Mouse (Mus musculus) megakaryocyte, adult 5-6 weeks (primary cell): ENCODE results near the gene Sirt1. TPM values are rescaled to one million over a fixed set of nuclear protein-coding genes. Genes with fewer than 3 reads are reported as not detected.

Experiments used
- ATAC-seq: 2 replicates; pipeline ENCODE4 v1.8.0; 2016; ENCODE audit warnings: mild to moderate bottlenecking, inconsistent platforms; ENCODE audit not compliant: poor library complexity, severe bottlenecking
- total RNA-seq, 2 experiments: library from RNA; stranded (forward) in 1 of 2; stranded (reverse) in 1 of 2; fragments of 153-499, 151-499 nt in 1 of 2; fragments of 221-1000, 200-1000 nt in 1 of 2; gene quantifications; 2 replicates each; pipeline versions ENCODE4 v1.2.3 to v1.2.4; 2015 to 2017

Sirt1 gene
- total RNA-seq, 2 experiments from 2014 or later = 39.1 to 40.8 TPM

DNA sequence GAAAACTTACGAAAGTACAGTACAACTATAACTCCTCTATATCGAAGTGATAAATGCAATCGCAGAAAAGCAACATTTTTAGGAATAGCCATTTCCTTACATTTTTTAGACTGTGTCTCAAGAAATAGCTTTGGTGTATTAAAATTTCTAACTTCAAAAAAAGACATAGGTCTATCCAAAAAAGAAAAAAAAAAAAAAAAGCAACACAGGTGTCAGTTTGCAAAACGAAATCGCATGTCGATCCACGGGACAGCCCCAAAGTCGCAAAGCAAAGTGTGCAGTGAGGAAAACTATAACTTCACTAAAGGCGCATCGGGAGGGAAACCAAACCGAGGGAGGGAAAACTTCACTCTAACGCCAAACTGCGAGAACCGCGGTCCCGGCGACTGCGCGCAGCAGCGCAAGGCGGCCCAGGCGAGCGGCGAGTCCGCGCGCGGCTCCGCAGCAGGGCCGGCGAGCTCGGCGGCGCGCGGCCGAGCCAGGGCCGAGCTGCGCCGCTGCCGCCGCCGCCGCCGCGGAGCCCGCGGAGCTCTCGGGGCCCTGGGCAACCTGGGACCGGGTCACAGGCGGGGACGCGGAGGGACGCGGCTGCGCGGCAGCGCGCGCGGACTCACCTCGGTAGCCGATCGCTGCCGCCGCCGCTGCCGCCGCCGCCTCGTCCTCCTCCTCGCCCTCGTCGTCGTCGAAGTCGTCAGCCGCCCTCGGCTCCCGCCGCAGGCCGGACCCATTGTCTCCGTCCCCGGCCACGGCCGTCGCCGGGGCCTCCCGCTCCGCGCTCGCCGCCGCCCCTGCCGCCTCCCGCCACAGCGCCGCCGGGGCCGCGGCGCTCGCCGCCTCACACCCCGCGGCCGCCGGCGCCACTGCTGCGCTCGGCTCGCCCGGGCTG is 43.3 kb downstream of the Sirt1 start:
- ATAC-seq = peak; percentile 54

DNA sequence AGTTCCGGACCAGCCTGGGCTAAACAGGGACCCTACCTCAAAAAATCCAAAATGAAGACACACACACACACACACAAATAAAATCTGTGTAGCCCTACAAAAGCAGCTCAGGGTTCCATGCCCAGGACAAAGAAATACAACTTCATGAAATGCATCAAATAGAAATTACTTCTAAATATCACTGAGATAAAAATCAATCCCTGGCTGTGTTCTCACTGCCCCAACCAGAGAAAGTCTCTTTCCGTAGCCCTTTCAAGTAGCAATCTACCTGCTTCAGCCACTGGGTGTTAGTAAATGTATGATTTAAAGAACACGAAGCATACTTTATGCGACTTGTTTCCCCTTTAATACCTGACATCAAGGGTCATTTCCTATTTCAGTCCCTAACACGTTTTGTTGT is 44.2 kb downstream of the Sirt1 start:
- ATAC-seq = no peak

DNA sequence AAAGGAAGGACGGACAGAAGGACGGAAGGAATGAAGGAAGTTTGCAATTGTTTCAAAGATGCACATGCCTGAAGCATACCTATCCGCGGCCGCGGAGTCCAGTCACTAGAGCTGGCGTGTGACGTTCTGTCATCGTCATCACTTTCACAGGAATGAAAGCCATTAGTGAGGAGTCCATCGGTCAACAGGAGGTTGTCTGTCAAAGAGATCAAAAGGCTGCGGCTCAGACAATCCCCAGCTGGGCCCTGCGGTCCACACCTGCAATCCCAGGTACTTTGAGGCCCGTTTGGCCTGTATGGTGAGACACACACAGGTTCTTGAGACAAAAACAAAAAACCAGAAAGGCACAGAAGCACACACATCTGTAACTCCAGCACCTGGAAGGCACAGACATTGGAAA is 44.6 kb downstream of the Sirt1 start:
- ATAC-seq = no peak

DNA sequence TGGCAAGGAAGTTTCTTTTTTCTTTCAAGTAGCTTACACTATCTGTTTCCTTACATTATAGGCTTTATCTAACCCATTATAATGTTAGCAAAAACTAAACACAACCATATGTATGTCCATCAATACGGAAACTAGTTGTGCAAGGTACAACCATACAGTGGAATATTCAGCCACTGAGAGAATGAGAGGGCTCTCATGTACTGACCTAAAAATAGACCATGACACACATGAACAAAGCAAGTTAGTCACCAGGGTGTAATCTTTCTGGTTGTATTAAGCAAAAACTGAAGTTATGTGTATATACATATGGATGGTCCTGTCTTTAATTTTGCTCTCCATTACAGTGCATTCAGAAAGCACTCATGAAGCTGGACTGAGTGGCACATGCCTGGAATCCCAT is 54.4 kb downstream of the Sirt1 start:
- ATAC-seq = no peak

DNA sequence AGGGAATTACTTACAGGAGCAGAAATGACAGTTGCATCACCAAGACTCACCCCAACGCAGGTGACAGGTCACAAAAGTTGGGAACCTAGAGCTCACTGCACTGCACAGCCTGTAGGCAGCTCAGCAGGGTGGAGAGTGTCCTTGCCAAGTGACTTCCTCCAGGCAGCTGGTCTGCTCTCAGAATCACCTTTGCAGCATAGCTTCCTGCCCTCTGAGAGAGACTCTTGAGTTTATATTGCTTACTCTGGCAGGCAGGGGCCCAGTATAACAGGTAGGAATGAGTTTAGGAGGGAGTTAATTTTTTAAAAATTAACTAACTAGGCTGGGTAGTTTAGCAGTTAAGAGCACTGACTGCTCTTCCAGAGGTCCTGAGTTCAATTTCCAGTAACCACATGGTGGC is 67.8 kb downstream of the Sirt1 start:
- no peak for ATAC-seq

DNA sequence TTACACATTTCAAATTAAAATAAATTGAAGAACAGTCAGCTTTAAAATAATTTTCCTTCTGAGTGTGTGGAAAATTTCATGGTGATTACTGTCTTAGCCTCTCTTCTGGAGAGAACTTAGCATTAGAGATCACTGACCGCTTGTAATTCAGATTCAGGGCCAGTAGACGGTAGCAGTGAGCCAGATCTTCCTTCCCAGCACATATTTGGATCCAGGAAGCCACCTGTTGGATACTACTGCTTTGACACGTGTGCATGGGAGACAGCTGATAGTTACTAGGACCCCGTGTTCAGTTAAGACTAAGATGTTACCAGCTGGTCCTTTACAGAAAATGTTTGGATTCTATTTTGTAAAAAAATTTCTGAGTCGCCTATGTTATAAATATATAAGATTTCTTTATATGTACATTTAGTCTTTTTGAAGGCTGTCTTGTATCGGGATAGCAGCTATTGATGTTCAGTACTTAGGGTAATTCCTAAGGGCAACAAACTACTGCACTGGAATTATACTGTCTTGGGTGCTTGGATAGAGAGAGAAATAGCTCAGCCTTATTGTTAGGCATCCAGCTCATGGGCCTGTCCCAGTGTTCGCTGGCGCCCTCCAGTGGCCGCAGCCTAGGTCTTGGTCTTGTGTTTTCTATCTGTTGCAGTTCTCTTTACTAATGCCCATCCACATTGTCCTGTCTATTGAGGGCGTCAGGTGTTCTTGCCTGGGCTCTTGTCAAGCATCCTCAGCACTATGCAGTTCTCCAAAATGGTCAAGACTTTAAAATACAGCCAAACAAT is 72.7 kb downstream of the Sirt1 start:
- peak; percentile 98 for ATAC-seq

DNA sequence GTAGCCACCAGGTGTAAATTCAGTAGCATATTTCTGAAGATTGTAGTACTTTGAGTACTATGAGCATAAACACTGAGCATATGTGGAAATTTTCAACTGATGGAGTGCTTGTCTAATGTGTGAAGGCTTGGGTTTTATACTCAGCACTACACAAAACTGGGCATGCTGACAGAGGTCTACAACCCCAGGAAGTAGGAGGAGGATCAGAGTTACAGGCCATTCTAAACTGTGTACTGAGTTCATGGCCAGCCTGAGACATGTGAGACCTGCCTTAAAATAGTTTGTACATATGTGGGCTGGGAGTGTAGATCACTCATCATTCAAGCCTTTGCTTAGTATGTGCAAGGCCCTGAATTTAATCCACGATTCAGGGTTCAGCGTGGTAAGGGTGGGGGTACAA is 79.1 kb downstream of the Sirt1 start:
- no peak for ATAC-seq

DNA sequence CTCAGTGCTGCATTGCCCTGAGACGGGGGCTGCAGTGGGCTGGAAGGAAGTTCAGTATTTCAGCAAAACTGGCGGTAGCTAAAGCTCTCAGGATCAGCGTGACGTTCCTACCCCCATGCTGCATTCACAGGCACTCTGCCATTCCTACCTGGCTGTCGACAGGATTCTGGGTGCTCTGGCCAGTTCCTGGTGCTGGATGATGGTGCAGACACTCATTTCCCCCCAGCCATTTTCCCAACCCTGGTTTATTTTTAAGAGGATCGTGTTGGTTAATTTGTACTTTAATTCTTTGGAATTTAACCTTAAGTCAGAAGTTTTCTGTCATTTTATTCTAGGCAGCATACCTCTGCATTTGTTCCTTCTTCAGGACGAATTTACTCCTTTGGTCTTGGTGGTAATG is 98.7 kb downstream of the Sirt1 start:
- ATAC-seq = no peak

DNA sequence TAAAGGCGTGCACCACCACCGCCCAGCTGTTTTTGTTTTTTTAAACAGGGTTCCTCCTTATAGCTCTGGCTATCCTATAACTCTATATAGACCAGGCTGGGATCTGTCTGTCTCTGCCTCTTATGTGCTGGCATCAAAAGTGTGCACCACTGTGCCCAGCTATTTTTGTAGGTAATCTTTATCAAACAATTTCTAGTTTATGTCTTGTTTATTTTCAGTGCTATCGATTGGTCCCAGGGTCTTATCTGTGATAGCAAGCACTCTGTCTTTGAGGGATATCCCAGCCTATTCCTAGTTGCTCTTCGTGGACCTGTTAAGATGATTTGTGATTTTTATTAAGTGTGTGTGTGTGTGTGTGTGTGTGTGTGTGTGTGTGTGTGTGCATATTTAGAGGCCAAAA is 99.1 kb downstream of the Sirt1 start:
- no peak for ATAC-seq

DNA sequence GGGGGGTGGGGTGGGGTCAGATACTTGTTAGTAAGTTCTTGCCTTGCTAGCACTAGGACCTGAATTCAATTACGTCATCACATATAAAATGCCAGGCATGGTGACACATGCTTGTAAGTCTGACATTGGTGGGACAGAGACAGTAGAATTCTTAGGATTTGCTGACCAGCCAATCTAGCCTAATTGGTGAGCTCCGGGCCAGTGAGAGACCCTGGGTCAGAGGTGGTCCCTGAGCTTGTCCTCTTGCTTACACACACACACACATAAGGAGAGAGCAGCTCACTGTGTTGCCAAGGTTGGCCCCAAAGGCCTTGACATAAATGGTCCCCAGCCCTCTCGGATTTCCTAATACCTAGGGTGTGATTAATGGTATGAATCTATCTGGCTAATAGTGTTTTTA is 101.7 kb downstream of the Sirt1 start:
- no peak for ATAC-seq

DNA sequence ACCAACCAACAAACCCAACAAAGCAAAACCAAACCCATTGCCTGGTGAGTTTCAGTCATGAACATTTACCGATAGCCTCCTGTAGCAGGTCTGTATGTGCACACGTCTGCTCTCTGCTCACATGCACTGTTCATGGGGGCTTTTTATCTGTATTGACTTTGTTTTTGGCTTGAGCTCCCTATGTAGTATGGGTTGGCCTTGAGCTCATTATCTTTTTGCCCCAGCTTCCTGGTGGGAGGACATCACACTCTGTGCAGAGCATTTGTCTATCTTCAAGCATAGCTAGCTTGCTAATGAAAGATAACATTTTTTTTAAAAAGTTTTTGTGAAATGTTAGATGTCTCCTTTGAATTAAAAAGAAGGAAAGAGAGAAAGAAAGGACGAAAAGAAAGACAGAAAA is 104.5 kb downstream of the Sirt1 start:
- 0 out of 2 replicates have a peak, but pooled peaks have one; percentile 27 for ATAC-seq

DNA sequence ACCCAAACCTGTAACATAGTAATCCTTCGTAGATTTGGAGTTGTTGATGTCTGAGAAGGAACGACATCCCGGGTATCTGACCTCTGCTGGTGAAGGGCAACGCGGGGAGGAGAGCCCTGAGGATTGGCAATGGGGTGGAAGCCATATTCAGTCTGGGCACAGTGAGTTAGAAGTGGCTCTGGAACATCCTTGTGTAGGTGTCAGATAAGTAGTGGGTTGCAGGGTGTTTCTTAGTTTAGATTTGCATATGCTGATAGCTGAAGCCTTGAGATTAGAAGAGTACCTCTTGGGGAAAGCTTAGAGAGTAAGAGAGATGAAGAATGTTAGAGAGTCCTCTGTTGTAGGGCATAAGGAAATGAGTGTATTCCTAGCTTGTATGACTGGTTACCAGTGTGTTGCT is 108.6 kb downstream of the Sirt1 start:
- ATAC-seq = no peak

DNA sequence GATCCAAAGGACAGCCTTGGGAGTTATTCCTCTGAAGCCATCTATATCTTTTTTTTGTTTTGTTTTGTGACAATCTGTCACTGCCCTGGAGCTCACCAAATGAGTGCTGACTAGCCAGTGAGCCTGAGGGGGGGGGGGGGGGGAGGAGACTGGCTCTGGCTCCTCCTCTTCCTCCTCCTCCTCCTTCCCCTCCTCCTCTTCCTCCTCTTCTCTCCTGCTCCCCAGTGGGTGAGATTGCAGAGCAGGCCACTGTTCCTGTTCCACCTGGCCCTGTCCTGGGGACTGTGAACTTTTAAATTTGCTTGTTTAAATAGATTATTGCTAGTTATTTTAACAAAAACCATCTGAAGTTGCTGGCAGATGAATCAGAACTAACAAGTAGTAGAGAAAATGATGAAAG is 109.1 kb downstream of the Sirt1 start:
- ATAC-seq = peak; percentile 33; the same call in 1 of the 2 replicates

Other genes starting within 250 kb of the Sirt1 start
- not detected in 2 replicates for gene Mypn, start 177.8 kb downstream of the Sirt1 start, total RNA-seq (2015)
- gene Mypn, start 177.8 kb downstream of the Sirt1 start, total RNA-seq (2017) = not detected in 2 replicates
- gene Herc4, start 137.9 kb downstream of the Sirt1 start, total RNA-seq (2015) = 182 and 199 TPM in 2 replicates
- 133 and 144 TPM in 2 replicates for gene Herc4, start 137.9 kb downstream of the Sirt1 start, total RNA-seq (2017)
- 5.1 and 7.1 TPM in 2 replicates for gene Dnajc12, start 739 bp upstream of the Sirt1 start, total RNA-seq (2015)
- gene Dnajc12, start 739 bp upstream of the Sirt1 start, total RNA-seq (2017) = 0.69 and 1.7 TPM in 2 replicates
- gene Gm7075, start 40.1 kb upstream of the Sirt1 start, total RNA-seq (2015) = not detected in 2 replicates
- gene Gm7075, start 40.1 kb upstream of the Sirt1 start, total RNA-seq (2017) = not detected in 2 replicates
- gene Ctnna3, start 48.4 kb upstream of the Sirt1 start, total RNA-seq (2015) = not detected in 2 replicates
- not detected in 2 replicates for gene Ctnna3, start 48.4 kb upstream of the Sirt1 start, total RNA-seq (2017)